Mouse (Mus musculus) bone marrow macrophage, adult 2 months (primary cell): Measurements from ENCODE around the gene Dmpk.

Source experiments
- CTCF ChIP-seq: IDR thresholded peaks from 2 replicates; pipeline ENCODE4 v1.5.1; 2012; ENCODE audit warnings: low read depth, mild to moderate bottlenecking, low read length, moderate library complexity
- POLR2A ChIP-seq: IDR thresholded peaks from 2 replicates; pipeline ENCODE4 v1.6.1; 2012; ENCODE audit warnings: mild to moderate bottlenecking, low read depth, low read length, borderline replicate concordance

- TF ChIP-seq CTCF (no peak), POLR2A (no peak)
Measured at GRCm38 (mm10) chr7:19075723-19076585, 7.7 kb upstream of the Dmpk start, which contains the start of gene Dmwd.
